Mouse (Mus musculus) fat pad, adult 2 months (tissue): ENCODE measurements around the gene Atg16l2.

Experiments used
- DNase-seq: peaks from one replicate; pipeline ENCODE4 v3.0.0-alpha.2; 2011; ENCODE audit warnings: low read depth, low spot score; ENCODE audit errors: extremely low read depth

Gene Atg16l2

DNA sequence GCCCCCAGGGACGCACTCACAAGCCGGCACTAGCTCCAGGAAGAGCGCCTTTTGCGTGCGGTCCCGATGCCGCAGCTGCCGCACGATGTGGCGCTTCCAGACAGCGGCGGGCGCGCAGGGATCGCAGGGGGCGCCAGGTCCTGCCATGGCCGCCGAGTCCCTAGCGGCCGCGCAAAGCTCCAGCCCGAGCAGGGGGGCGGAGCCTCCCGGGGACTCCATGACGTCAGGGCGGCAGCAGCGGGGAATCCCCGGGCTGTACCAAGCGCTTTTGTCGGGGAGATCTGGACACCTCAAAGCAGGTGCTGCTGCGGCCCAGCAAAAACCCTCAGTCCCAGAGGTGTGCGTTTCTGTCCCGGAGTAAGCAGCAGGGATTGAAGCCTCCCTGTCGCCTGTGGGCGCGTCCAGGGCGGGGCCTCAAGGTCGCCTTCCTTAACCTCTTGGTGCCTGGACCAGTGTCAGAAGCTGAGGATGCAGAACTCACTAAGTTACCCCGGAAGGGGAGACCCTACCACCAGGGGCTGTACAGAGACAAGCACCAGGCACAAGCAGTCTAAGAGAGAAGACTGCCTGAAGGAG is at the start of gene Atg16l2:
Gene Atg16l2, minus strand, starts transcription at position 371 of the 576 bp plus-strand sequence.
- DNase-seq = peak; percentile 63

DNA sequence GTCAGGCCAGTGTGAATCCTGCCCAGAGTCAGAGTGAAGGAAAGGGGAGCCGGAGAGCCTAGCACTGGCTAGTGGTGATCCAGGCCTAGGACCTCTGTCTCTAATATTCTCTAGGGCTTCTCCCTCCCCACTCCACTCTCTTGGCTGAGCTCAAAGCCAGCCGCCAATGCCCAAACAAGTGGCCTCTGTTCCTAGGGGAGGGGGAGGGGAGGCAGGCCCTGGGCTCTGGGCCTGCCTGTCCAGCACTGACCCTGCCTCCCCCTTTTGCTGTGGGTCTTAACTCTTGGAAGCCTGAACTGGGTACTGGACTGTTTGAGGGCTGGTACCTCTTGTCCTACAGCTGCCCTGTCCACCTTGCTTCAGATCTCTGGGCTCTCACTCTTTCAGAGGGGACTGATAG is 47.8 kb upstream of the Atg16l2 start:
- no peak for DNase-seq

DNA sequence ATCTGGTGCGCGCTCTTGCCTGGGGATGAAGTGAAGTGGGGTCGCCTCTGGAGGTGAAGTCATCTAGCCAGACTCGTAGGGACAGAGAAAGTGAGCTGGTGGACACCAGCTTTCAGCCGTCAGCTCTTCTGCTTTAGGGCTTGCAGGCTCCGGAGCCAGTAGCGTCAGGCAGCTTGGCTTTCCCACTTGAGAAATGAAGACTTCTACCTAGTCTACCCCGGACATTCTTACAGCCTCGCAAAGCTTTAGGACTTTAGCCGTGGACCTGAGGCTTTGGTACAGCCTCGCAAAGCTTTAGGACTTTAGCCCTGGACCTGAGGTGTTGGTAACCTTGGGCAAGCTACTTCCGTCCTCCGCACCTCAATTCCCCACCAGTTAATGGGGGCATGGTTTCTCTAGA is 46.3 kb upstream of the Atg16l2 start:
- no peak for DNase-seq

DNA sequence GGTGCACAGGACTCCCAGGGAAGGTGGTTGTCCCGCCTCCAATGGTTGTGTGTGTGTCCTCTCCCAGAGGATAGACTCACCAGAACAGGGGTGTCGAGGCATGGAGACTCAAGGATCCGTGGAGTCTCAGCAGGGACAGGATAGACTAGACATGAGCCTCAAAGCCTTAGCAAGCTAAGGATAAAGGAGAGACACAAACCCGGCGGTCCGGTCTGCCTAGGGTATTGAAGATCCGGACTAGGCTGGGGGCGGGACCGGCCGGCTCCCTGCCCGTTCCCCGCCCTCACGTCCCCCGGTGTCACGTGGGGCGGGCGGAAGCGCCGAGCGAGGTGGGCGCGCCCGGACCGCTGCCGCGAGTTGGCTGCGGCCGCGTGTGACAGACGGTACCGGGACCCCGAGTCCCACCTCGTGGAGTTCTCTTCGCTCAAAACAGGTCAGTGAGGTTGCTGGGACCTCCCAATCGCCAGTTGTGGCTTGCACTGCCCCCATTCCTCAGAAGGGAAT is 45.8 kb upstream of the Atg16l2 start, which contains the start of gene Arap1:
Gene Arap1, plus strand, starts transcription at position 301 of the 504 bp plus-strand sequence.
- no peak for DNase-seq

DNA sequence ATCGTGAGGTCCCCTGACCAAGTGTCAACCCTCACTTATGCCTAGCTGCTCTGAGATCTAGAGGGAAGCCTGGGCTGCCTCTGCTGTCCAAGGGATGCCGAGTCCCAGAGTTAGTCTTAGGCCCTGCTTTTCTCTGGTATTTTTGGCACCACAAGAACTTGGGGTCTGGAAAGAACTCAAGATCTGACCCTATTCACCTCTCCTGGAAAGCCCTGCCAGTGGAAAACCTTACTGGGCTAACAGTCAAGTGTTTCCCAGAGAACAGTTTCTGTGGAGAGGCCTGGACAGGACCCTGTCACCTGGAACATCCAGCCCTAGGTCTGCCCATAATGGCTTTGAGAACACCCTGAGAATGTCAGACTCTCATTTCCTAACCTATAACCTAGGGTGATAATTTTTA is 44.9 kb upstream of the Atg16l2 start:
- DNase-seq = no peak

DNA sequence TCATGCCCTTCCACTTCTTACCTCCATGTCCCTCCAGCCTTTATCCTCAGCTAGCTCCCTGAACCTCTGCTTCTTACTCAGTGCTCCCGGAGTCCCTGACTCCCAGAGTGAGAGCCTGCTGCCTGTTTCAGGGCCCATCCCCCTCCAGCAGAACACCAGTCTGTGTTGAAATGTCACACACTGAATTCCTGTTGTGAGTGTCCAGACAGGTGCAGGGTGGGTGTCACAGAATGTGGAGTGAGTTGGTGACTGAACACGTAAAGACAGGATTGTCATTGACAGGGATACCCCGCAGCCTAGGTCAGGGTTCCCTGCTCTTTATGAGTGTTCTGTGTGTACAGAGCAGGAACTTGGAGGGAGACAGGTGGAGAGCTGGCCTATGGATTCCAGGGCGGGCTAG is 42.8 kb upstream of the Atg16l2 start:
- no peak for DNase-seq

DNA sequence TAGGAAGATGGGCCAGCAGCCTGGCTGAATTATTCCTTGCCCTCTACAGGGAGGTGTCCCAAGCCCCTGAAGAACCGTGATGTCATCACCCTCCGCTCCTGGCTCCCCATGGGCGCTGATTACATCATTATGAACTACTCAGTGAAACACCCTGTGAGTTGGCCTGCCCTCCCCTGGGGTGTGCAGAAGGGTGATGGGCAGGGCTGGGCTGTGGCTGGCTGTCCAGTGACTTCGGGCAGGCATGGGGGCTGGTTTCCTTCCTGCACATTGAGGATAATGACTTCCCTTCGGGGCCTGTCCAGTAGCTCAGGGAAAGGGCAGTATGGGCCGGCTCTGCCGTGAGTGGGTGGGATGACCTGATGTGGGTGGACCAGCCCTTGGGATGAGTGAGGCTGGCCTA is 41.1 kb upstream of the Atg16l2 start:
- DNase-seq = no peak

DNA sequence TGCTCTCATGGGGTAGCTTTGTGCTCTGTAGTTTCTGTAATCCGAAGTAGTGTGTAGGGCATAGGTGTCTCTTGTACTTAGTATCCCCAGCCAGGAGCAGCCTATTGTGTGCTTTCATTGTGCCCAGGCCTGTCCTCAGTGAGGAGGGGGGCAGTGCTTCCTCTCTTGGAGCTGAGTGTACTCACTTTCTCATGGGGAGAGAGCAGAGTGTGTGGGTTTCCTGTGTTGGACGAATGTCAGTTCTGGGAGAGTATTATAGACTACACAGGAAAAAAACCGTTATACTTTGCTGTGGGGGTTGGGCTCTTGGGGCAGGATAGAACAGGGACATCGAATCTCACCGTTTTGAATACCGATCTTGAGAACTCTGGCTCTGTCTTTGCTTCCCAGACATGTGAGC is 39.4 kb upstream of the Atg16l2 start:
- no peak for DNase-seq

DNA sequence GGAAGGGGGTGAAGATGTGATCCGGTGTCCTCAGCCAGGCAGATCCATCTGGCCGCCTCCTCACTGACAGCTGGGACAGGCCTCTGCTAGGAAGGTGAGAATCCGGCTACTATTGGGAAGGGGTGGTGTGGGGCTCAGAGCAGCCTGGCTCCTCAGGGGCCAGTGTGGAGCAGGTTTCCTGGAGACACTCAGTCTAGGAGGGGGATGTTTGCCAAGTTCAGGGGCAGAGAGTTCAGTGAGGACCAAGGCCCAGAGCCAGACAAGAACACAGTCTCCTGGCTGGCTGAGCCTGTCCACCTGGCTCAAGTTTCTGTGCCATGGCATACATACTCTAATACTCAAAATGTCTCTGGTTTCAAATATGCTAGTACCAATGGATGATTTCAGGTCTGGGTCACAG is 35.4 kb upstream of the Atg16l2 start:
- DNase-seq = no peak

DNA sequence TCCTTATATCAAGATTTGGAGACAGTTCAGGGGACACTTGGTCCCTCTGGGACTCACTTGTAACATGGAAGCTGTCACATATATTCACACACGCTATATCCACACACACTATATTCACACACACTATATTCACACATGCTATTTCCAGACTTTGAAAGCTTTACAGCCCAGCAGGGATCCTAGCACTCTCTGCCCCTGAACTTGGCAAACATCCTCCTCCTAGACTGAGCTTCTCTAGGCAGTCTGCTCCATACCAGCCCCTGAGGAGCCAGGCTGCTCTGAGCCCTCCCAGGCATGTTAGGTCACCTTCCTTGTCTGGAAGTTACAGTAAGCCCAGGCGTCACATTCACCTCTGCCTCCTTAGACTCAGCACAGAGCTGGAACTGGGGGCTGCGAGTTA is 34.6 kb upstream of the Atg16l2 start:
- no peak for DNase-seq

DNA sequence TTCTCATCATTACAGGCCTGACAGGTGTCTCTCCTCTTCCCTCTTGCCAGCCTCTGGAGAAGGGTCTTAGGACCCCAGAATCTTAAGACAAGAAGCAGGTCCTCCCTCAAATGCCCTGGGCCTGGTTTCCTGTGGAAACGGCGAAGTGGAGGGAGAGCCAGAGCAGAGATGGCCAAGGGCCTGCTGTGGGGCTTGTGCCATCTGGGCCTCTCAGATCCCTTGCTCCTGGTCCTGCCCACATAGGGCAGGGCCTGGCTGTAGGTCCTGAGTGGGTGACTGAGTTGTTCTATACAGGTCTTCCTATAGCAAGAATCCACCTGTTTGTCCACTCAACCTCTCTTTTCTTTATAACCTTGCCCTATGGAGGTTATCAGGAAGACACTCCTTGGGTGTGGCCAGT is 33.2 kb upstream of the Atg16l2 start:
- no peak for DNase-seq

DNA sequence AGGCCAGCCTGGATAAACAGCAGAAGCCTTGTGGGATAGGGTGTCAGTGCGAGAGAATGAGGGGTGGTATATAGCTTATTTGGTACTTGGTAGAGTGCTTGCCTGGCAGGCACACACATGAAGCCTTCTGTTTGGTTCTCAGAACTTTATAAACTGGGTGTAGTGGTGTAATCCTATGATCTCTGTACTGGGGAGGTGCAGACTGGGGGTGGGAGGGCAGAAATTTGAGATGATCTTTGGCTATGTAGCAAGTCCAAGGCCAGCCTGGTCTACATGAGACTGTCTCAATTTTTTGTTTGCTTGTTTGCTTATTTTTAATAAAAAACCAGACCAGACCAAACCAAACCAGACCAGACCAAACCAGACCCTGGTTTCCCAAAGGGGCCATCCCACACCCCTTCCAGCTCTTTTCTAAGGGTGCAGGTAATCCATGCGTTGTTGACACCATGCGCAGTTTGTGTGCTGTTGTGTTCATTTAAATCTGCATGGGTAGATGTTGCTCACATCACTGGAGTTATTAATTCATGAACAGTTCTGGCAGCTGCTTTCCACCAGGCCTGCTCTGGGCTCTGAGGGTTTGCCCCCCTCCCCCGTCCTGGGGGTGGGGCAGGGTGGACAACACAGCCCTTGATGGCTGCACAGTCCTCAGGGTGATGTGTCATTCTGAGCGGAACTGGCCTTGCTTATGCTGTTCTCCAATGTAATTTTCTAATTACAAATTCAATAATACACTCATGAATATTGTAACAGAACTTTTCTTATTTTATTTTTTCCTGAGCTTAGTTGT is 30.2 kb upstream of the Atg16l2 start:
- DNase-seq = no peak

DNA sequence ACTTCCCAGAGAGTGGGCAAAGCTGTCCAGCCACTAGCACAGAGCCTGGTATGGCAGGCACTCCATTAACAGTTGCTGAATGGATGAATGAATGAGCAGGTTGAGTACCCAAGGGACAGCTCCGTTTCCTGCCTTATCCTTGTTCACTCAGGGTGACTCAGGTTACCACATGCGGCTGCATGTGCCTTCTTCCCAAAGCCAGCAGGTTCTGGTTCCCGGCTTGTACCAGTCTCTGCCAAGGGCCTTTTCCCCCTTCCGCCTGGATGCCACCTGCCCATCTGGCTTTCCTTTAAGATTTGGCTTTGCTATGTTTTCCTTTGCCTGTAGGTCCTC is 28.8 kb upstream of the Atg16l2 start:
- DNase-seq = no peak

DNA sequence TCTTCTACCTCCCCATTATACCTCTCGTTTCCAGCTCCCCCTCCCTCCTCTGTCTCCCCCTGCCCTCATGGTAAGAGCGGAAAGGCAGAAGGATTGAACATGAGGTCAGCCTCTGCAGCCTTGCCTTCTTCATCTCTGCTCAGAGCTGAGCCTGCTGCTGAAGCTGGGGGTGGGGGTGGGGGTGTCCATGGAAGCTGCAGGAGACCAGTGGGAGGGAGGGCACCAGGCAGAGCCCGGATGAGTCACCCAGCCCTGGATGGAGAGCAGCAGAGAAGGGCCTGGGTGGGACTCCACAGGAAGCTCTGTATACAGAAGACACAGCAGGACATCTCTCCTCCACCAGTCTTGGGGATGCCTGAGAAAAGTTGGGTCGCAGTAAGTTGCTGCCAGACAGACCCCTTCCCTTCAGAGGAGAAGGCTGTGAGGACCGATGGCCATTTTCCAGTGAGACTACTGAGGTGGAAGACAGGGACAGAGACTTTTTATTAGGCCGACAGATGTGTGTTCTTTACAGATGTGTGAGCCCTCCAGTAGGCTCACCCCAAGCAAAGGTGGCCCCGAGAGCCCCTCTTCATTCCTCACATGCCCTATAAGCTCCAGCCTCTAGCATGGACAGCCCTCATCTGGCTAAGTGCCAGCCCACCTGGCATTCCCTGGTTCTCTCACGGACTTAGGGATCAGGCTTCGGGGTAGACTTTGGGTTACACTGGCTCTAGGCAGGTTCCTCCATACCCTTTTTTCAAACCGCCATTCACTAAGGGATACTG is 28.2 kb upstream of the Atg16l2 start:
- DNase-seq = no peak

DNA sequence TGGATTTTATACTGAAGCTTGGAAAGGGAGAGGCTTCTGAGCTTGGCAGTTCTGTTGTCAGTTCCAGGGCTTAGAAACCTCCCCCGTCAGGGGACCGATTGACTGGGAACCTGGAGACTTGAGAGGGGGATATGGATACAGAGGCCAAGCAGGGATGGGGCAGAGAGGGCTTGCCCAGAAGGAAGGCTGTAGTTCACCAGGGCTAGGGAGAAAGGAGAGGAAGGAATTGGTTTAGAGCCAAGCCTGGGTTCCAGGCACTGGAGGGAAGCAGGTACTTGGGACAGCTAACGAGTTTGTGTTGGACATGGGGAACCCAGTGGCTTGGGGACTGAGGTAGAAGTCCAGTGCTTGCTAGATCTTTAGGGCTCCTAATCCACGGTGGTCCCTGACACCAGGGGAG is 27.6 kb upstream of the Atg16l2 start:
- DNase-seq = no peak

DNA sequence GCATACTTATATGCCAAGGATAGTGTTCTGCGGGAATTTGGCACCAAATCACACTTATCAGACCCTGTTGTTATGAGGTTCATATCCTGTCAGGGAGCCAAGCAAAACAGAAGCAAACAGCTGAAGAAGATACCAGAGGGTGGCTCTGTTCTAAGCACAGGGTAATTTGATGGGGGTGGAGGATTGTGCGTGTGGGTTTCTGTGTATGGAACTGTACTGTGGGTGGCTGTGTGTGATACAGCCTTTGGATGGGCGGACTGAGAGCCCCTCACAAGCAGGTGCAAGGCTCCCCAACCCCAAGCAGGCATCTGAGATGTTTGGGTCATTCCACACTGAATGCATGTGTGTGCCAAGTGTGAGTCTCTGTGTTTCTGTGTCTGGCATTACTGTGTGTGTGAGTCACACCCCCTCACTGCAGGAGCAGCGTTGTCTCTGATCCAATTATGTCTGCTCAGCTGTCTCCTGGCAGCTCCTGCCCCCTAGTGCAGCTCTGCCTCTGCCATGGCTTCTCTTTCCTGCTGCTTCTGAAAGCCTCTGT is 26.6 kb upstream of the Atg16l2 start:
- no peak for DNase-seq

DNA sequence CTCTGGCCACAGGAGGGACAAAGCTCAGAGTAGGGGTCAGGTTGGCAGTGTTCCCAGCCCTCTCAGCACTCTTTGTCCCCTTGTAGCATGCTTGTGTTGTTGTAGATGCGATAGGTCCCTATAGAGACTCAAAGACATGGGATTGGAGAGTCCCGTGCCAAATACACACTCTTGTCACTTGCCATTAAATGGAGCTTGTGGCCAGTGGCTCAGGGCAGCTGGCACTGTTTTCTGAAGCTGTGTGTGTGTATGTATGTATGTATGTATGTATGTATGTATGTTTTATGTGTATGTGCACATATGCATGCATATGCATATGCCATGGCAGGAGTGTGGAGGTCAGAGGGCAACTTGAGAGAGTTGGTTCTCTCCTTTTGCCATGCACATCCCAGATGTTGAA is 25.7 kb upstream of the Atg16l2 start:
- no peak for DNase-seq

DNA sequence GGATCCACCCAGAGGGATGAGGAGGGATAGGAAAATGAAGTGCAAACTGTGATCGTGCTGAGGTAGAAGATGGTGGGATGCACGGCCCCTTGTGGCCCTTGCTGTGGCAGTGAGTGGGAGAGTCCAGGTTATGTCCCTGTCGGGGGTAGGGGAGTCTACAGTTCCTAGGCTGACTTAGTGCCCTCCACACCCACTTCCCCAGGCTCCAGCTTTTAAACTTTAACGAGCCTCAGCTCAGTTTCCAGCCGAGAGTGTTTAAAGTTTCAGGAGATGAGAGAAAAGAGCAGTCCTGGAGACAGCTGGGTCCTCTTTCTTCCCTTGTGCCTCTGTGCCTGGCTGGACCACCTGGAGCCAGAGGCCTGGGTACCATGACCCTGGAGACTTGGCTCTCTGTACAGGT is 25.2 kb upstream of the Atg16l2 start:
- DNase-seq = no peak

DNA sequence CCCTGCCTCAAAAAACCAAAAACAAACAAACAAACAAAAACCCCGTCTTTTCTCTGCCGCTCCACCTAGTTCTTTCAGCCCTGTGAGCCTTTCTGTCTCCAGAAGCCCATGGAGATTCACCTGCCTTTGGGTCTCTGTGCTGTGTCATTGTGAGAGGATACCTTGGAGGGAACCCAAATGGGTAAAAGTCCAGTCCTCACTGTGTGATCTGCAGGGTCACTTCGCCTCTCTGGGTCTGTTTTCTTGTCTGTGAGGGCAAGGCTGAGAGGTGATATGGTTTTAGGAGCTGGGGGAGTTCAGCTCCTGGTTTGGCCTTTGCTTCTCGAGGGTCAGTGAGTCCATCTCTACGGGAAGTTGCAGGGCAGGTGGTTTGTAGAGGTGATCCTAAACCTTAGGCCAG is 24.0 kb upstream of the Atg16l2 start:
- DNase-seq = no peak

DNA sequence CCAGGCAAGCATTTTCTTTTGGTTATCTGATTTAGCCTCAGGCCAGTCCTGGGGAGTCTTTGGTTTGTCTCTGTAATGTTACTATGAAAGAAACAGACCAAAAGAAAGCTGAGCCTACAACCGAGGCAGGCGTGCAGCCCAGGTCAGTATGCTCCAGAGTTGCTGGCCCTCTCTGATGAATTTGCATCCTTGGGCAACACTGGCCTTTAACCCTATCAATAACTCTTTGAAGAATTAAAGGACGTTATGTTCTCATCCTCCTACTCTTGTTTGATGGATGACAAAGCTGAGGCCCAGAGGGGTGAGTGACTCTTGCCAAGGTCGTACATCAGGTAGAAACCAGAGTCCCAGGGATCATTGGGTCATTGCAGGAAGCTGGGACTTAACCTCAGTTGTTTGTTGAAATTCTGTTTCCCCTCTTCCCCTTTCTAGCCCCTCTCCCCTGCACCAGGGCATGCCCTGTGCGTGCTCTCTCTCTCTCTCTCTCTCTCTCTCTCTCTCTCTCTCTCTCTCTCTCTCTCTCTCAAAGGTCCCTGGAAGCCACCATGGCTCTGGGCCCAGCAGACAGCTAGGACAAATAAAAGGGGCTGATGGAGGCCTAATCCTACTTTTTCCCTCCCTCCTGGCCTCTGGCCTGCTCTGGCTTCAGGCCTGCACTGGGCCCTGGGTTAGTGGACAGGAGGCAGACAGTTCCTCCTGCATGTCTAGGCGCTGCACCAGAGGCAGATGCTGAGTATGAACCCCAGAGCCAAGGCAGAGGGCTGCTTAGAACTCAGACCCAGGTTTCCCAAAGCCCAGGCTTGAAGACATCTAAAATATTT is 22.3 kb upstream of the Atg16l2 start:
- DNase-seq = no peak

DNA sequence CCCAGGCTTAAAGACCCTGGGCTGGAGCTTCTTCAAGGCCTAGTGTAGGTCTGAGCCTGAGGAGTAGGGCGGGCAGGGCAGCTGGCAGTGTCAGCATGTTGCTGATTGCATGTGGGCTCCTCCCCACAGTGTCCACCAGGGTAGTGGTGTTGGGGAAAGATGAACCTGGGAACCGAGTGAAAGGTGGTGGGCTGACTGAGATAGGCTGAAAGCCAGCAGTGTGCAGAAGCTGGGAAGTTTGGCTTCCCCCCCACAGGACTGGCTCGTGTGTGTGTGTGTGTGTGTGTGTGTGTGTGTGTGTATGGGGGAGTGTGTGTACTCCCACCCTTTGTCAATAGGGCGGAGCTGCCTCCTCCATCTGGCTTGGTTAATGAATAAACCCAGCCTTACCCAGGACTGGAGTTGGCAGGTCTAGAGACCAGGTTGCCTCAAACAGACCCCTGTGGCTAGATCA is 21.1 kb upstream of the Atg16l2 start:
- DNase-seq = no peak
